Mouse (Mus musculus): ENCODE results near the gene Smndc1. TPM values are rescaled to one million over a fixed set of nuclear protein-coding genes. Genes with fewer than 3 reads are reported as not detected.

Smndc1 gene
- polyA plus RNA-seq, 1 experiment, result 6.5 TPM

DNA sequence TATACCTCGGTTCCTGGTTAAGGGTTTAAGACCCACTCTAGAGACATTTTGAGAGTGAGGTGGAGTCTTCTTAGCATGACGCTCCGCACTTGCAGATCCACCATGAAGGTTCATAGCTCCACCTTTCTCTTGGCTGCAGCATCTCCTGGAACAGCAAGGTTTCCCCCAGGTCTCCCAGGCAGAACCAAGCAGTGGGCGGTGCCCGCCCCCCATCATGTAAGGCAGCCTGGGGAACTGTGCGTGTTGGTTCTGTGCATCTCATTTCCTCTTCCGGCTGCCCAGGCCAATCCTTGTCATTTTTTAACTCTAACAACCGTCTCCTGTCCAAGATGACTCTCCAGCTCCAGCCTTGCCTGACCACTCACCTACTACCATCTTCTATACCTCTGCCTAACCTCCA lies 35.4 kb upstream of the Smndc1 start:
- TF ChIP-seq GATA1 (IDR thresholded peaks at IDR 0.05; ENCODE audit: low read length) (no peak), TAL1 (IDR thresholded peaks at IDR 0.05; ENCODE audit: low read length) (no peak)
- Histone ChIP-seq H3K27me3 (ENCODE audit: control insufficient read depth) (peaks cover 39% of the 10 kb centered on the region), H3K4me3 (replicated peaks) (no peak overlapping the region), H3K36me3 (ENCODE audit: control insufficient read depth) (no peaks in the 10 kb centered on the region), H3K9me3 (ENCODE audit: control insufficient read depth, low read length) (no peaks in the 10 kb centered on the region), H3K4me1 (ENCODE audit: control insufficient read depth) (peaks cover 9% of the 10 kb centered on the region)

DNA sequence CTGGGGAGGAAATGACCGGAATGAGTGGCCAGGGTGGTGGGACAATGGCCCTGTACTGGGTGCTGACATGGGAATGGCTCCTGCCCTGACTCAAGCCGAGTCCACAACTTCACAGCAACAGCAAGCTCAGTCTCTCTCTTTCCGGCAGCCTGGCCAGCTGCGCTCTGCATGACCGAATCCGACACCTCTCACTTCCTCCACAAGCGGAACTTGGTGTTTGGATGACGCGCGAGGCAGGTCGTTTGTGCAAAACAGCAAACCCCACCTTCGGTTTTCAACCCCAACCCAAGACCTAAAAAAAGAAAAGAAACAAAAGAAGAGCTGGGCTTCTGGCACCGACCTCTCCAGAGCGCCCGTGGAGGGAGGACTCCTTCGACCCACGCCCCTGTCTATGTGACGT lies 34.3 kb upstream of the Smndc1 start:
- Histone ChIP-seq H3K4me1 (ENCODE audit: control insufficient read depth) (peaks cover 12% of the 10 kb centered on the region), H3K4me3 (replicated peaks) (no peak overlapping the region), H3K9me3 (ENCODE audit: control insufficient read depth, low read length) (no peaks in the 10 kb centered on the region), H3K36me3 (ENCODE audit: control insufficient read depth) (no peaks in the 10 kb centered on the region), H3K27me3 (ENCODE audit: control insufficient read depth) (peaks cover 39% of the 10 kb centered on the region)
- TF ChIP-seq GATA1 (IDR thresholded peaks at IDR 0.05; ENCODE audit: low read length), result no peak
- no peak for TF ChIP-seq TAL1 (IDR thresholded peaks at IDR 0.05; ENCODE audit: low read length)

DNA sequence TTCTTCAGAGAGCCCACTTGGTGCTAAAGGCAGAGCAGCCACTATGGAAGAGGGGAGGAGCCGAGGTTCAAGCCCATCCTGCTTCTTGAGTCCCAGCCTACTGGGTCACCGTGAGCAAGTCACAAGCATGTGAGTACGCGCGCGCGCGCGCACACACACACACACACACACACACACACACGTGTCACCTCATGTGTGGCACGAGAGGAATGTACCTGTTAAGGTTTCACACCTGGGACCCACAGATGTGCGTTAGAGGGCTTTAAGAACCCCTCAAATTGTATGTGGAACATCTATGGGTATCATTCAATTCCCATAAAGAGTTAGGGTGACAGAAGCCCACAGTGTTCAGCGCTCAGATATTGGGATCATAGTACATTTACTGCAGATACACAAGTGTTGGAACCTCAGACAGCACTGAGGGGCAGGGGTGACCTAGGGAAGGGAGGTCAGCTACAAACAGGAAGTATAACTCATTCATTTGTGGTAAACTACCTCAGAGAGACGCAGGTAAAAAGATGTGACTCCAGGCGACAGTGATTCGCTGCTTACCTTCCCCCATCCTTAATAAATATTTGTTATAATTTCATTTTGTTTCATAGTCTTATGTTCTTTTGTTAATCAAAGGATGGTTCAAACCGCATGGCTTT lies 33.6 kb upstream of the Smndc1 start:
- peaks cover 39% of the 10 kb centered on the region for H3K27me3 ChIP-seq (ENCODE audit: control insufficient read depth)

DNA sequence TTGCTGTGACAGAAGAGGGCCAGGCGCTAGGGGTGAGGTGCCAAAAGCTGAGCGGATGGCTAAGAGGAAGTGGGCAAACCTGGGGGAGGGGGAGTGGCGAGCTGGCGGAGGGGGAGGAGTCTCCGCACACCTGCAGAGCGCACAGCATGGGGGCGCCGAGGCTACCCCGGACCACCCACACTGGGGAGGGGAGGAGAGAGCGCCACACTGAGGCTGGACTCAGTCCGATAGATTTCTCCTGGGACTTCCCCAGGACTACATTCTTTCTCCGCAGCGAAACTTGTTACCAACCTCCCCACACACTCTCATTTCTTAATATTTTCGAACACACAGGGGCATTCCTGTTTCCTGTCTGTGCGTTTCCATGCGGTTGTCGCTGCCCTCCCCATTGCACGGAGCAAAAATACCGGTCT lies 33.0 kb upstream of the Smndc1 start:
- no peak overlapping the region for H3K4me3 ChIP-seq (replicated peaks)
- peaks cover 12% of the 10 kb centered on the region for H3K4me1 ChIP-seq (ENCODE audit: control insufficient read depth)
- no peaks in the 10 kb centered on the region for H3K9me3 ChIP-seq (ENCODE audit: control insufficient read depth, low read length)
- no peaks in the 10 kb centered on the region for H3K36me3 ChIP-seq (ENCODE audit: control insufficient read depth)
- TF ChIP-seq TAL1 (IDR thresholded peaks at IDR 0.05; ENCODE audit: low read length) (no peak), GATA1 (IDR thresholded peaks at IDR 0.05; ENCODE audit: low read length) (no peak)
- peaks cover 39% of the 10 kb centered on the region for H3K27me3 ChIP-seq (ENCODE audit: control insufficient read depth)

More for the DNA sequence above, 33.6 kb upstream of the Smndc1 start:
- no peak for TF ChIP-seq GATA1 (IDR thresholded peaks at IDR 0.05; ENCODE audit: low read length)
- no peak for TF ChIP-seq TAL1 (IDR thresholded peaks at IDR 0.05; ENCODE audit: low read length)
- H3K36me3 ChIP-seq (ENCODE audit: control insufficient read depth), result no peaks in the 10 kb centered on the region
- peaks cover 12% of the 10 kb centered on the region for H3K4me1 ChIP-seq (ENCODE audit: control insufficient read depth)
- H3K4me3 ChIP-seq (replicated peaks), result no peak overlapping the region
- no peaks in the 10 kb centered on the region for H3K9me3 ChIP-seq (ENCODE audit: control insufficient read depth, low read length)

DNA sequence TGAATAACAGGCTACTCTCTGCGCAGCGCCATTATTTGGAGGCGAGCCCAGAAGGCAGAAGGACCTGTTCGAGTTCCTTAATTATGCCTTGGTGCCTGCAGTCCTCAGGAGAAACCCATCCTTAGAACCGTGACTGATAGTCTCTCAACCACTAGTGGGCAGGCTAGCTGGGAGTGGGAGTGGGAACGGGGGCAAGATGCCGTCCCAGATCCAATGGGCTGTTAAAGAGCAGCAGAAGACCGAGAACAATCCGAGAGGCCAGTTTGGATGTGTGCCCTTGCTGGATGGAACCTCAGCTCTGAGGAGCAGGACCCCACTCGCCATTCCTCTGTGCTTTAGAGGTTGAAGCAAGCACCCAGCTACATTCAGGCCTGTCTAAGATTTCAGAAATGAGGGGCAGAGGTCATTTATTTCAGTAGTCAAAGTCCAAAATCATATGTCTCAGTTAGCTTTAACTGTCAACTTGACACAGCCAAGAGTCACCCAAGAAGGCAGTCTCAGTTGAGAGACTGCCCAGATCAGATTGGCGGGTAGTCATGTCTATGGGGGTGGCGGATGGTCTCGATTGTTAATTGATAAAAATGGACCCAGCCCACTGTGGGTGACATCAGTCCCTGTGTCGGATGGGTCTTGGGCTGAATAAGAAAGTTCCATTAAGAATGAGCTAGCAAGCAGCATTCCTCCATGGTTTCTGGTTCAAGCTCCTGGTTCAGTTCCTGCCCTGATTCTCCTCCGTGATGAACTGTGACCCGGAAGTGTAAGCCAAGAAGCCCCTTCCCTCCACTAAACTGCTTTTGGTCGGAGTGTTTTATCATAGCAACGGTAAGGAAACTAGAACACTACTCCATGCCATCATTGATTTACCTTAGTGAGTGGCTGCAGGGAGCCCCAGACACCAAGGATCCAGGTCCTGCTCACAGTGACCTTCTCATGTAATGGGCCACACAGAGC lies 32.3 kb upstream of the Smndc1 start:
- H3K36me3 ChIP-seq (ENCODE audit: control insufficient read depth), result no peaks in the 10 kb centered on the region
- peaks cover 39% of the 10 kb centered on the region for H3K27me3 ChIP-seq (ENCODE audit: control insufficient read depth)
- H3K4me3 ChIP-seq (replicated peaks), result no peak overlapping the region
- no peak for TF ChIP-seq GATA1 (IDR thresholded peaks at IDR 0.05; ENCODE audit: low read length)
- TF ChIP-seq TAL1 (IDR thresholded peaks at IDR 0.05; ENCODE audit: low read length), result no peak
- H3K9me3 ChIP-seq (ENCODE audit: control insufficient read depth, low read length), result no peaks in the 10 kb centered on the region
- peaks cover 12% of the 10 kb centered on the region for H3K4me1 ChIP-seq (ENCODE audit: control insufficient read depth)

DNA sequence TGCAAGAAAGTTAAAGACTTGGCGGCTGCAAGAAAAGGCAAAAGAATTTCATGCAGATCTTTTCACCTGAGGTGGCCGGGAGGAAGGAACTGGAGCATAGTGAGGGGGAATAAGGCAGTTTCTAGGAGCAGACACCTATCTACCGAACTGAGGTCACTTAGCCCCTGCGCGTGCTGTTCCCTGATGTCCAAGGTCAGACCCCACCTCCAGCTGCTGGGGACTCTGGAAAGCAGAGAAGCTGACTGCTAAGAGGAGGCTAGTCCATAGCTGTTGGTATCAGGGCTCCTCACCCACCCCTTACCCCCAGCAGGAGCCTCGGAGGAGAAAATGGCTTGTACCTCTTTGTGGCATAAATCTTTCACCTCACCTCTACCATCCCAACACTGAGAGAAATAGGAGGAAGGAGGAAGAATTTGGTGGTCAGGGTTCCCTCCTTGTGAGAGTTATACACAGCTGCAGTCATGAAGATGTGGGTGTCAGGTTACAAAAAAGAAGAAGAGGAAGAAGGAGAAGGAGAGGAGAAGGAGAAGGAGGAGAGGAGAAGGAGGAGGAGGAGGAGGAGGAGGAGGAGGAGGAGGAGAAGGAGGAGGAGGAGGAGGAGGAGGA lies 31.3 kb upstream of the Smndc1 start:
- Histone ChIP-seq H3K4me3 (replicated peaks) (peak overlapping the region; percentile 54), H3K9me3 (ENCODE audit: control insufficient read depth, low read length) (no peaks in the 10 kb centered on the region), H3K27me3 (ENCODE audit: control insufficient read depth) (peaks cover 36% of the 10 kb centered on the region), H3K4me1 (ENCODE audit: control insufficient read depth) (peaks cover 12% of the 10 kb centered on the region), H3K36me3 (ENCODE audit: control insufficient read depth) (no peaks in the 10 kb centered on the region)
- TF ChIP-seq TAL1 (IDR thresholded peaks at IDR 0.05; ENCODE audit: low read length) (no peak), GATA1 (IDR thresholded peaks at IDR 0.05; ENCODE audit: low read length) (no peak)

DNA sequence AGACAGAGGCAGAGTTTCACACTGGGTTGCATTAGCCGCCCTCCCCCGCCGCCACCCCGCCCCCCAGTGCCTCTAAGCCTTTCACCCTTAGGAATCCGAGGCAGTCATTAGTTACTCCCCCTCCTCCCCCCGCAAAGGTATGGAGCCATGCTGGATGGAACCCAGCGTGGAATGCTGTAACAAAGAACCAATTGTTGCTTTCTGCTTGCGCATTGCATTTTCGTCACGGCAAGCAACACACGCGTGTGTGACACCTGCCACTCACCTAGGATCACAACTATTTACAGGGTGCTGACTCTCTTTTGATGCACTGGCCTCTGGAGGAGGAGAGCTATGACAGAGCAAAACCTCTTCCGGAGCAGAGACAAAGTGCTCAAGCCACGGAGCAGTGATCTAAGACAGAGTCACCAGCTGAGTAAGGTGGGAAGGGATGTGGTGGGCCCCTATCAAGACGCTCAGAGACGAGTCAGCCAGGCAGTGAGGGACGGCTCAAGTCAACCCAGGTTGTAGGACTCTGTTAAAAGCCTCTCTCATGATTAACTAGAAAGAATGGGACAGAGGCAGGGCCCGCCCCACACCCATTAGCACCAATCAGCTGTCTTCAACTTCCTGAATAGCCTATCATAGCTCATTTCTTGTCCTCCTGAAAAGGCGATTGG lies 30.7 kb upstream of the Smndc1 start:
- peak overlapping the region; percentile 54 for H3K4me3 ChIP-seq (replicated peaks)
- TF ChIP-seq TAL1 (IDR thresholded peaks at IDR 0.05; ENCODE audit: low read length) (no peak), GATA1 (IDR thresholded peaks at IDR 0.05; ENCODE audit: low read length) (no peak)
- H3K27me3 ChIP-seq (ENCODE audit: control insufficient read depth), result peaks cover 36% of the 10 kb centered on the region

DNA sequence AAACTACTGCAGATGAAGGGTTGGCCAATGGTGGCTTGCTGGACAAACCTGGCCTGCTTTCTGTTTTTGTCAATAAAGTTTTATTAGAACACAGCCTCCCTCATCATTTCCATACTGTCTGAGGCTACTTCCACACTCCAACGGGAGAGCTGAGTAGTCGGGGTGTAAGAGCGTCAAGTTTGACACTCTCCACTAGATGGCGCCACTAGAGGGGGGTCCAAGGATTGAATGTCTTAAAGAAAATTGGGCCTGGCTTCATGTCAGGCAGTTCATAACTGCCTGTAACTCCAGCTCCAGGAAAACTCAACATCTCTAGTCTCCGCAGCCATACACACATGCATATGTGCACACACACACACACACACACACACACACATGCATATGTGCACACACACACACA lies 29.5 kb upstream of the Smndc1 start:
- Histone ChIP-seq H3K36me3 (ENCODE audit: control insufficient read depth) (no peaks in the 10 kb centered on the region), H3K4me3 (replicated peaks) (no peak overlapping the region), H3K27me3 (ENCODE audit: control insufficient read depth) (peaks cover 29% of the 10 kb centered on the region), H3K4me1 (ENCODE audit: control insufficient read depth) (peaks cover 15% of the 10 kb centered on the region), H3K9me3 (ENCODE audit: control insufficient read depth, low read length) (no peaks in the 10 kb centered on the region)
- no peak for TF ChIP-seq GATA1 (IDR thresholded peaks at IDR 0.05; ENCODE audit: low read length)
- TF ChIP-seq TAL1 (IDR thresholded peaks at IDR 0.05; ENCODE audit: low read length), result no peak

More for the DNA sequence above, 30.7 kb upstream of the Smndc1 start:
- no peaks in the 10 kb centered on the region for H3K36me3 ChIP-seq (ENCODE audit: control insufficient read depth)
- no peaks in the 10 kb centered on the region for H3K9me3 ChIP-seq (ENCODE audit: control insufficient read depth, low read length)
- peaks cover 12% of the 10 kb centered on the region for H3K4me1 ChIP-seq (ENCODE audit: control insufficient read depth)

Data from erythroblast, embryonic 14.5 days (primary cell).